In the genomic region with DNA sequence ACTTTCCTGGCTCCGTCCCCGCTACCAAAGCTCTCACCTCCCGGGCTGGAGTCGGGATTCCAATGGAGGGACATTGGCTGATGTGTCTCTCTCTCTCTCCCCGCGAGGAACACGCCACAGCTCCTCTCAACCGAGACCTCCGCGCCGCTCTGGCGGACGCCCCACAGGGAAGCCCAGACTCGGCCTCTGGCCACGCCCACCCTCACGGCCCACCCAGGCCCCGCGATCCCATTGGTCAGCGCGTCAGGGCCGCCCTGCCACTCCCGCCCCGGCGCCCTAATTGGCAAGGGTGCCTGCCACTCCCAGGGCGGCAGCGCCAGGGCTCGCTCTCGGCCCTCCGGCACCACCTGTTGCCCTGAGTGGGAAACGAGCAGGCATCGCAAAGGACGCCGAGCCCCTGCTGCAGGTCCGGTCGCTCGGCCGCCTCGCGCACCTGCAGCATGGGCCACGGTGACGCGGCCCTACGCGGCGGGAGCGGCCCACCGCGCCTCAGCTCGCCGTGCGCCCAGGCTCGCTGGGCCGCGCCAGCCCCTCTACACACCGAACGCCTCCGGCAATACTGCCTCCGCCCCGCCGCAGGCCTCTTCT, we compare ENCODE assay signal across 7 mouse cellular contexts. TPM values are rescaled to one million over a fixed set of nuclear protein-coding genes. Genes with fewer than 3 reads are reported as not detected.
DNase-seq lines count a peak whose midpoint lies in the region; ATAC-seq and TF ChIP-seq lines count a peak whose summit lies in the region.

No protein-coding gene starts in this region.

- no peaks in the 10 kb centered on the region for H3K4me1 ChIP-seq in intestine, postnatal 0 days (replicated peaks; ENCODE audit: control insufficient read depth, insufficient read depth, low read length)
- H3K4me1 ChIP-seq in midbrain, embryonic 12.5 days: peaks cover 12% of the 10 kb centered on the region; the same call in 1 of the 2 replicates
- peaks cover 3% of the 10 kb centered on the region; the same call in 1 of the 2 replicates for H3K4me1 ChIP-seq in small intestine, adult 2 months (ENCODE audit: control insufficient read depth, insufficient read depth, insufficient read length, low read length)

- peak; percentile 100 for DNase-seq in adrenal gland, adult 2 months
- DNase-seq in embryo, embryonic 11.5 days (ENCODE audit: low read depth, low spot score): peak; percentile 95
- peak; percentile 98 to 99 for DNase-seq in gastrocnemius, postnatal 4 days (ENCODE audit: low spot score in 2 of 2)
- DNase-seq in left cerebral cortex, postnatal 4 days: peak; percentile 99

- H3K27ac ChIP-seq in intestine, postnatal 0 days (ENCODE audit: low read depth, low read length): peak overlapping the region; percentile 97
- peak overlapping the region; percentile 93 for H3K27ac ChIP-seq in midbrain, embryonic 12.5 days (replicated peaks)
- peak overlapping the region; percentile 90 for H3K27ac ChIP-seq in small intestine, adult 2 months (ENCODE audit: insufficient read depth, low read depth, low read length)

- under 1% methylated on average over 57 of the region's 60 CpGs for WGBS in intestine, postnatal 0 days
- under 1% methylated on average over 55 of the region's 60 CpGs for WGBS in midbrain, embryonic 12.5 days
- under 1% methylated on average over 60 of the region's 60 CpGs for WGBS in small intestine, adult 2 months

- 0 out of 2 replicates have a peak, but pooled peaks cover 4% of the 10 kb centered on the region for H3K36me3 ChIP-seq in intestine, postnatal 0 days (ENCODE audit: control insufficient read depth, insufficient read depth)
- 0 out of 2 replicates have a peak, but pooled peaks cover 3% of the 10 kb centered on the region for H3K36me3 ChIP-seq in midbrain, embryonic 12.5 days
- H3K36me3 ChIP-seq in small intestine, adult 2 months (ENCODE audit: control insufficient read depth, insufficient read depth, low read length): peaks cover 3% of the 10 kb centered on the region

- H3K27me3 ChIP-seq in intestine, postnatal 0 days (replicated peaks; ENCODE audit: control insufficient read depth, insufficient read depth, low read length): no peaks in the 10 kb centered on the region
- no peaks in the 10 kb centered on the region for H3K27me3 ChIP-seq in midbrain, embryonic 12.5 days
- H3K27me3 ChIP-seq in small intestine, adult 2 months (ENCODE audit: control insufficient read depth, insufficient read depth, low read length): no peaks in the 10 kb centered on the region

- H3K4me3 ChIP-seq in intestine, postnatal 0 days (ENCODE audit: low read depth, low read length): peak overlapping the region; percentile 92
- H3K4me3 ChIP-seq in midbrain, embryonic 12.5 days: peak overlapping the region; percentile 89
- H3K4me3 ChIP-seq in small intestine, adult 2 months (ENCODE audit: low read depth, low read length): peak overlapping the region; percentile 97

- peak; percentile 98 for ATAC-seq in intestine, postnatal 0 days
- ATAC-seq in midbrain, embryonic 12.5 days (ENCODE audit: low FRiP score, low read depth): peak; percentile 97

- peak overlapping the region; percentile 94 for H3K9ac ChIP-seq in intestine, postnatal 0 days (ENCODE audit: low read depth, low read length)
- H3K9ac ChIP-seq in midbrain, embryonic 12.5 days (replicated peaks): peak overlapping the region; percentile 77

- intact Hi-C loops in left cerebral cortex, postnatal 4 days (cut with DNase I): loop anchor here (2.0 to 10.0 kb wide), 3 partner anchors 313 to 527 kb away; no protein-coding TSS in a partner anchor

- H3K9me3 ChIP-seq in intestine, postnatal 0 days (ENCODE audit: control insufficient read depth): no peaks in the 10 kb centered on the region
- no peaks in the 10 kb centered on the region for H3K9me3 ChIP-seq in midbrain, embryonic 12.5 days

- peak; percentile 99 for TF ChIP-seq POLR2A in small intestine, adult 2 months (IDR thresholded peaks at IDR 0.05; ENCODE audit: low read depth, low read length)

- peak overlapping the region; percentile 90 for H3K4me2 ChIP-seq in intestine, postnatal 0 days (replicated peaks; ENCODE audit: low read depth)
- peak overlapping the region; percentile 70 for H3K4me2 ChIP-seq in midbrain, embryonic 12.5 days (replicated peaks)

- TF ChIP-seq CTCF in intestine, postnatal 0 days (IDR thresholded peaks at IDR 0.05; ENCODE audit: low read depth): peak; percentile 96
- peak; percentile 57 for TF ChIP-seq CTCF in small intestine, adult 2 months (IDR thresholded peaks at IDR 0.05; ENCODE audit: extremely low read depth, insufficient read length, insufficient replicate concordance, low read depth, low read length)

RNA-seq across cellular contexts. Expression of a gene that starts 0.5 kb away (rescaled TPM):
- 10 to 100 TPM; 91.3 to 99.1 TPM for total RNA-seq in adrenal gland, adult 2 months (2021)
- 6.8 and 9.9 TPM in 2 replicates for polyA plus RNA-seq in adrenal gland, adult 2 months (2012; rRNA removed)
- total RNA-seq in gastrocnemius, postnatal 4 days (2021): 10 to 100 TPM; 30.2 to 31.2 TPM
- 113 and 115 TPM in 2 replicates for polyA plus RNA-seq in intestine, postnatal 0 days (2015; fragmentation: Nextera tagmentation; extraction: Ambion mirVana)
- 10 to 100 TPM; 78.4 to 90.2 TPM for total RNA-seq in left cerebral cortex, postnatal 4 days (2021)
- 89.2 and 98.3 TPM in 2 replicates for polyA plus RNA-seq in midbrain, embryonic 12.5 days (2016; fragmentation: Nextera tagmentation; extraction: Ambion mirVana)
- 1.4 and 4.3 TPM in 2 replicates for polyA plus RNA-seq in small intestine, adult 2 months (2012; rRNA removed)

Comparison
In these comparisons a context has a peak if more than half of its experiments do, and no peak if none do; other contexts are left out.
1. Peak in every context shown above with its lines: DNase-seq, ATAC-seq, H3K4me3 ChIP-seq and H3K27ac ChIP-seq.